Mouse (Mus musculus) hematopoietic stem cell, adult 5-6 weeks (primary cell): Measurements from ENCODE around the gene Atp10b. TPM values are rescaled to one million over a fixed set of nuclear protein-coding genes. Genes with fewer than 3 reads are reported as not detected.

Experiments used
- ATAC-seq, 2 experiments: fragments of 125-278 bp in 1 of 2; replicated peaks in 1 of 2; 2 replicates each; pipeline ENCODE4 v1.8.0; 2016 to 2017; ENCODE audit warnings: inconsistent platforms in 2 of 2, mild to moderate bottlenecking in 2 of 2, moderate number of reproducible peaks in 2 of 2, low read depth in 1 of 2, moderate TSS enrichment in 1 of 2; ENCODE audit not compliant: low FRiP score in 2 of 2, poor library complexity in 2 of 2, severe bottlenecking in 2 of 2, insufficient read depth in 1 of 2, low TSS enrichment in 1 of 2
- total RNA-seq: library from RNA; stranded (forward); fragments of 172-1452, 232-1000 nt; gene quantifications from 2 replicates; pipeline ENCODE4 v1.2.3, GENCODE M21; 2017

The Atp10b gene
- total RNA-seq, 1 experiment from 2014 or later: not detected

DNA sequence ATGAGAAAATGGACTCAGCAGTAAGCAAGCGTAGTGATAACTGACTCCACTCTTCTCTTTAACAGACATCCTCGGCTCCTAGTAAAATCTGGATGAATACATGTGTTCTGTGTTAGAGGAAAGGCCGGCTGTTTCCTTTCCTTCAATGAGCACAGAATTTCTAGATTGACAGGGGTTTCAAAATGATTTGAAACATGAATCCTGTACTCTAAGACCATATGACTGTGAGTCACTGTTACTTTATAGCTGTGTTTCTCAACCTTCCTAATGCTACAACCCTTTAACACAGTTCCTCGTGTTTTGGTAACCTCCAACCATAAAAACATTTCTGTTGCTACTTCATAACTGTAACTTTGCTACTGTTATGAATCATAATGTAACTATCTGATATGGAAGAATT, 33.8 kb downstream of the Atp10b start:
- no peak for ATAC-seq

- ATAC-seq: no peak
Measured at GRCm38 (mm10) chr11:43186291-43186690, 36.6 kb downstream of the Atp10b start.

DNA sequence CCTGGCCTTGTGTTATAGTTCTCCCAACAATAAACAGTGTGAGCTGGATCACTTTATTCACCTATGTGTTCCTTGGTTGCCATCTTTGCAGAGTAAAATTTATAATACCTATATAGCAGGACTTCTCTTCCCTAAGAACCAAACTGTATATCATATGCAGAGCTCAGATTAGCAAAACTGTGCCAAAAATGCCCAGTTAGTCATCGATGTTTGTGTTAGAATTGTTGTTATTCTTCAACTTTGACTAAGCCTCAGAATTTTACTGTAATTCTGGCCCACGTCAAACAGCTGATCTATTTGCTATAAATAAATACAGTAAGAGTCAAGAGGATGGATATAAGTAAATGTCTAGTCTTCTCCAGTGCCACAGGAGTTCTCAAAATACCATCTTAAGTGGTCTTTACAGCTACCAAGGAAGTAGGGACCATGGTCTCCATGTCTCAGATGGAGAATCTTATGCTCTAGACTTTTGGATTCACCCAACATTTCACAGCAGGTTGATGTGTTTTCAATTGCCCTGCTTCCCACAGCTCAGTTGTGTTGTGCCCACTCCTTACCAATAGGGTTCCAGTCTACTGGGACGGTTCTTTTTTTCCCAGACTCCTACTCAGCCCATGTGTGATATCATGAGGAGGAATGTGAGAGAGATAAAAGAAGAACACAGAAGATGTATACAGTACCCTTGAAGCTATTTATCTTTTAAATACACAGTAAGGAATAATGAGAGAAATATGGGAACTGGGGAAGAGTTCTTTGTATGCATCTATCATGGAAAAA, 40.3 kb downstream of the Atp10b start:
- ATAC-seq: no peak

GRCm38 (mm10) chr11:43198811-43199210, 49.1 kb downstream of the Atp10b start:
- ATAC-seq: no peak

GRCm38 (mm10) chr11:43199358-43199757, 49.7 kb downstream of the Atp10b start:
- no peak for ATAC-seq

GRCm38 (mm10) chr11:43200089-43200488, 50.4 kb downstream of the Atp10b start:
- ATAC-seq: no peak

DNA sequence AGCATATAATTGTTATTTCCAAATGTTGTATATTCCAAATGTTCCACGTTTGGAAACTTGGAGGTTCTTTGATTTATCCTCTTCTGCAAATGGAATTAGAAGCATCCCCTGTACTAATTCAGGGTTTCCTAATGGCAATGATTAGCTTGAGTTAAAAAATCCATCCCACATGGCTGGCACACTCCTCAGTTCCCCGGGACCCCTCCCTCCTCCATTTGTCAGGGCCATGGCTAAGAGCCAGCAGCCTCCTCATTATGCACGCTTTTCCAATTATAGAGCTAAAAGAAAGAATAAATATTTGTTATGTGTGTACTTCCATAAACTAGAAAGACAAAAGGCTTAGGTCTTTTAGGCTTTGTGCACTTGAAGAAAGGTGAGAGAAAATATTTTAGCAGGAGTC, 53.9 kb downstream of the Atp10b start:
- no peak for ATAC-seq

DNA sequence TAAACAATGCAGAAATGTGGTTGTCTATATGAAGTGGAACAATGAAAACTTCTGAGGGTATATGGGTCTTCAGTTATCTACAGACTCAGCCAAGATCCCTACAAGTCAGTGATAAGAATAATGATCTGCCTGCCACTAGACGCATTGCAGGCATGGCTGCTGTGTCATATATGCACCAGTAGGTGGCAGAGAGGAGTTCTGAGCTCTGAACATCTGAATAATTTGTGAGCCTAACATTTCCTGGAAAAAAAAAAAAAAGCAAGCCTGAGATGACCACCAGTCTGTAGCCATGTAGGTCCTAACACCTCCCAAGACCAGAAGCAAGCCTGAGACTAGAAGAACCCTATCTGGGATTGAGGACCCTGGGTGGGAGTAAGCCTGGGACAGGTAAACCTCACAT, 63.5 kb downstream of the Atp10b start:
- ATAC-seq: peak; percentile 69 to 85; a peak in 3 of 4 replicates

DNA sequence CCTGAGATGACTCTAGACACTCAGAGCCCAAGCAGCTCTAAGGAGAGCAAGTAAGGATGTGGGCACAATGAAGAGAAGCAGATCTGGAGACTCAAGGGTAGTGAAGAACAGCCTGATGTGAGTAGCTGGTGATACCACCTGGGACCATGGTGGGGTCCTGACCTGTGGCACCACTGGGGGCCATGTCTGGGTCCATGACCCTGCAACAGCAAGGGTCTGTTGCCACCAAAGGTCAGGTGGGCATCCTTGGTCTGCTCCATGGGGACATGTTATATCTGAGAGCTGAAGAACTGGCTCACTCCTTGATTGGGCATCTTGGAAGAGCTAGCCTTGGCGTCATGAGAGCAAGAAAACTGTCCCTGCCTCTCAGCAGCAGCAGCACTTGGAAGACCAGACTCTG, 64.1 kb downstream of the Atp10b start:
- no peak for ATAC-seq

GRCm38 (mm10) chr11:43217021-43217420, 67.3 kb downstream of the Atp10b start:
- ATAC-seq: no peak

DNA sequence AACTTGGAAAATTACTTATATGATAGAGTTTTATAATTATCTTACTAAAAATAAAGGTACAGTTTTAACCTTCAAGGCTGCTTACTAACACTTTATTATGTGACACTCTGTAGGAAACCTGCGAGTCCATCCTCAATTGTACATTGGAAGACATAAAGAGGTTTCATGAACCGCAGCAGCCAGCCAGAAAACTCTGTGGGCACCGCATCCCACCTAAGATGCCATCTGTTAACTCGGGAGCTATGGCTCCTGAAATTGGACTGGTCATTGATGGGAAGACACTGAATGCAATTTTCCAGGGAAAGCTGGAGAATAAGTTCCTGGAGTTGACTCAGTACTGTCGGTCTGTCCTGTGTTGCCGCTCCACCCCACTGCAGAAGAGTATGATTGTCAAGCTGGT, 80.6 kb downstream of the Atp10b start:
- no peak for ATAC-seq

- no peak for ATAC-seq
Measured at GRCm38 (mm10) chr11:43232073-43232472, 82.4 kb downstream of the Atp10b start.

GRCm38 (mm10) chr11:43236360-43237039, 86.8 kb downstream of the Atp10b start:
- no peak for ATAC-seq

DNA sequence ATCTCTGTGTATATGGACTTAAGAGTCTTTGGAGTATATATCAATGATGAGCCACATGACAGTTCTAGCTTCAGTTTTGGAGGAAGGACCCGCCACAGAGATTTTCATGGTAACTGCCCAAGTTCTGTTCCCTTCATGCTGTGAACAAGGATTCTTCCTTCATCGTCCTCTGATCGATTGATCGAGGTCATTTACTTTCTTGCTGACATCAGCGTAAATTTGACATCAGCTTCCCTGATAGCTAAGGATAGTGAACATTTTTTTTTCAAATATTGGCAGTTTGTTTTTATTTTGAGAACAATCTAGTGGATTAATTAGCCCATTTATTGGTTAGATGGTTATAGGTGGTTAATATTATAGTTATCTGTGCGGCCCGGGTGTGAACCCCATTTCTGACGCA, 90.1 kb downstream of the Atp10b start:
- no peak for ATAC-seq

GRCm38 (mm10) chr11:43253034-43253433, 103.4 kb downstream of the Atp10b start:
- no peak for ATAC-seq

GRCm38 (mm10) chr11:43255262-43255661, 105.6 kb downstream of the Atp10b start:
- no peak for ATAC-seq

GRCm38 (mm10) chr11:43257291-43257690, 107.6 kb downstream of the Atp10b start:
- ATAC-seq: no peak

- no peak for ATAC-seq
Measured at GRCm38 (mm10) chr11:43257781-43258180, 108.1 kb downstream of the Atp10b start.
